Mouse (Mus musculus) spleen, adult 2 months (tissue): ENCODE measurements at regions not wholly inside any gene's neighbourhood (a gene's known extent, or its start where the extent isn't known, plus 50 kb on each side); places are given as distances from the start of the nearest gene placed in this dataset.

Source experiments
- DNase-seq, 2 experiments: peaks; one replicate each; pipeline versions ENCODE4 v3.0.0 to v3.0.0-alpha.2; 2012 to 2021; ENCODE audit warnings: low spot score in 2 of 2, low read depth in 1 of 2
- H3K27ac ChIP-seq: fragments of 200-500 bp; 2 replicates; pipeline ENCODE4 v1.5.1; 2012; ENCODE audit warnings: low read length, inconsistent platforms; ENCODE audit not compliant: insufficient read depth
- H3K27me3 ChIP-seq: fragments of 200-500 bp; 2 replicates; pipeline ENCODE4 v1.6.1; 2012; ENCODE audit warnings: mild to moderate bottlenecking, moderate library complexity, low read length, inconsistent platforms; ENCODE audit not compliant: control insufficient read depth, insufficient read depth
- H3K36me3 ChIP-seq: fragments of 200-500 bp; 2 replicates; pipeline ENCODE4 v1.6.1; 2012; ENCODE audit warnings: mild to moderate bottlenecking, low read length, inconsistent platforms; ENCODE audit not compliant: control insufficient read depth, insufficient read depth
- H3K4me1 ChIP-seq: fragments of 200-500 bp; 2 replicates; pipeline ENCODE4 v1.6.1; 2011; ENCODE audit warnings: inconsistent platforms; ENCODE audit not compliant: control insufficient read depth, insufficient read depth, insufficient read length
- H3K4me3 ChIP-seq: fragments of 200-500 bp; 2 replicates; pipeline ENCODE4 v1.5.1; 2011; ENCODE audit warnings: mild to moderate bottlenecking, inconsistent platforms; ENCODE audit not compliant: insufficient read depth, insufficient read length; ENCODE audit errors: extremely low read depth
- CTCF ChIP-seq: fragments of 200-500 bp; IDR thresholded peaks from 2 replicates; pipeline ENCODE4 v1.5.1; 2011; ENCODE audit warnings: mild to moderate bottlenecking, inconsistent platforms; ENCODE audit not compliant: insufficient read depth, insufficient read length, insufficient replicate concordance; ENCODE audit errors: extremely low read depth
- POLR2A ChIP-seq: fragments of 200-500 bp; IDR thresholded peaks from 2 replicates; pipeline ENCODE4 v1.6.1; 2011; ENCODE audit warnings: low read depth, low read length, inconsistent platforms
- WGBS: fragments of 180-500 bp; shearing (Covaris S2); methylation state at CpG from one replicate; pipeline ENCODE4 v1.1.7; 2018; 5-methylcytosine and 5-hydroxymethylcytosine counted together

DNA sequence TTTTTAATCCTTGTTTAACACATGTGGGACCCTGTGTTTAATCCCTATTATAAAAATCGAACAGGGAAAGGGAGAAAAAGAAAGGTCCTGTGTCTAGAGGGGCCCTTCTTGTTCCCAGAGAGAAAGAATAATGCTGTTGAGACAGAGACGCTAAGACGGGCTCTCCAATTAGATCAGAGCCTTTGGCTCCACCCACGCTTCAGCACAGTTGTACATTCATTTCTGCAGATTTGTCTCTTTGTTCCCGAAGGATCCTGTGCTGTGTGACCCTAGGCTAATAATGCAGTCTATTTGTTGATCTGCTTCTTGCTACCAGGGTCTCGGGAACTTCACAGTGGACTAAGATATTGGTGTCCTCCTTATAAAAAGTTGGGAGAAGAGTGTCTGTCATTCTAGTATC, 92.0 kb downstream of the Cdc5l start:
- no peak for DNase-seq
- H3K27ac ChIP-seq, result no peak overlapping the region
- H3K4me3 ChIP-seq, result no peak overlapping the region
- TF ChIP-seq POLR2A (no peak), CTCF (no peak)
- WGBS, result 82% methylated on average over 6 of the region's 6 CpGs
- H3K27me3 ChIP-seq, result no peaks in the 10 kb centered on the region
- no peaks in the 10 kb centered on the region for H3K36me3 ChIP-seq
- H3K4me1 ChIP-seq, result no peaks in the 10 kb centered on the region

DNA sequence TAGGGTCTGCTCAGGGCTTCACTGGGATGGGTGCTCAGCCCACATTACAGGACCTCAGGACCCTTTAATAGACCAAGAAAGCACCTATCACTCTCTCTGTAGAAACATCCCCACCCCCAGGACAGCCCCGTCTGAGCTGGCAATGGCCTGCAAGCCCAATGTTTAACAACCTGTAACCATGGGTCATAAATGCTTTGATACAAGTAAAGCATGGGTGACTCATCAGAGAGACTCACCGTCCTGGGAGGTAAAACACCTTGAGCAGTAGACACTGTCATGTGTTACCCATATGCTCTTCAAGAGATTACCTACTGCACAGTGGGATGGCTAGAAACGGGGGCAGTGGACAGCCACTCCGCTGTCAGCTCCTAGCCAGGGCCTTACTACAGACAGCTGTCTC, 92.7 kb downstream of the Cdc5l start:
- Histone ChIP-seq H3K4me1 (no peaks in the 10 kb centered on the region), H3K4me3 (no peak overlapping the region), H3K27me3 (no peaks in the 10 kb centered on the region), H3K36me3 (no peaks in the 10 kb centered on the region), H3K27ac (no peak overlapping the region)
- TF ChIP-seq CTCF, result no peak
- no peak for TF ChIP-seq POLR2A
- no peak for DNase-seq
- 93% methylated on average over 4 of the region's 4 CpGs for WGBS

DNA sequence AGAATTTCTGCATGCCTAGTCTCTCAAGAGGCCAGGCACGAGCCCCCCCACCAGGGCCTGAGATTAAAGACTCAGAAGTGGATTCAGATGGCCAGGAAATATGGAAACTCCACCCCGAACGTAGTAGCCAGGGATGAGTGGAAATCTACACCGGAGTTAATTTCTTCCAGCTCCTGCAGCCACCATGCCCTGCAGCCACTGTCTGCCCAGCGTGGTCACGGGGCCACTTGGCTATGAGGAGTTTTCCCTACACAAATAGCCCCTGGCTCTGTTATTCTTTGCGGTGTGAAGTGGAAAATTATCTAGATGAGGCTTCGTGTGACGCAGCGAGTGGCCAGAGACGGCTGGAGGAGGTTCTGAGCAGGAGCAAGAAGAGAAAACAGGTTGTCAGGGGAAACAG, 94.3 kb downstream of the Cdc5l start:
- H3K4me3 ChIP-seq, result no peak overlapping the region
- WGBS, result 90% methylated on average over 11 of the region's 11 CpGs
- no peaks in the 10 kb centered on the region for H3K4me1 ChIP-seq
- H3K27me3 ChIP-seq, result no peaks in the 10 kb centered on the region
- DNase-seq, result no peak
- TF ChIP-seq CTCF, result no peak
- no peak for TF ChIP-seq POLR2A
- no peak overlapping the region for H3K27ac ChIP-seq
- H3K36me3 ChIP-seq, result no peaks in the 10 kb centered on the region

DNA sequence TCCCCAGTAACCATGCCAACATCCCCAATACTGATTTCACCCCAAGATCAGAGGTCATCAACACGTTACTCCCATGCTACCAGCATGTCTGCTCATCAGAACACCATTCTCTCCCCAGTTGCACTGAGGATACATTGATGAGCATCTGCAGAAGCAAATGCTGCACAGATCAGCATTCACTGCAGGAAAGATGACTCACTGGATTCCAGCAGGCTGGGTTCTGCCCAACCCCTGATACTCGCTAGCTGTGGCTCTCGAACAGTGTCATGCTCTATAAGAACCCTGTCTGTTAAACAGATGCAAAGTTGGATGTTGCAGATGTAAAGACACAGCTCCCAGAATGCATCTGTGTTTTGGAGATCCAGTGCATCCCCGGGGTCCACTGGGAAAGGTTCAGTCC, 95.5 kb downstream of the Cdc5l start:
- H3K4me1 ChIP-seq, result no peaks in the 10 kb centered on the region
- H3K4me3 ChIP-seq, result no peak overlapping the region
- no peak overlapping the region for H3K27ac ChIP-seq
- H3K27me3 ChIP-seq, result no peaks in the 10 kb centered on the region
- WGBS, result 85% methylated on average over 4 of the region's 4 CpGs
- TF ChIP-seq CTCF (no peak), POLR2A (no peak)
- H3K36me3 ChIP-seq, result no peaks in the 10 kb centered on the region
- DNase-seq, result no peak

DNA sequence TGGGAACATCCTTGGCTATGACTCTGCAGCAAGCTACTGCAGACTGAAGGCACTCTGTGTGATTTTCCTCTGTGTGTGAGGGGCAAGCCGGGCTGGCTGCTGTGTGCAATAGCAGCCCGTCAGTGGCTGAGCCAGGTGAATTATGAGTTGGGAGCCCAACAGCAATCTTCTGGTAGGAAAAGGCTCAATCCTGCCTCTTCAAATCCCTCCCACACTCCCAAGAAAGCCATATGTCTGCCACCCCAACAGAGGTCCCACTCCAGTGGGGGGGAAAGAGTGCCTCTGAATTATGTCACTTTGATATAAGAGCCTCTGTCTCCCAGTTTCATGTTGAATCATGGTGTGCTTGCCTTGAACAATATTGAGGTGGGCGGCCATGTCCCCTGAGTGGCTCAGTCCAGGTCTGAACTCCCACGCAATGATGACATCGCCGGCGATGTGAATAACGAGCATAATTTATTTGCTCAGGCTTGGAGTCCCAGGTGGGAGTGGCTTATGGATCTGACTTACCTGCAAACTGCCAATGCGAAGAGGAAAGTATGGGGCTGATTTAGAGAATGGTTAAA, 97.9 kb downstream of the Cdc5l start:
- 93% methylated on average over 9 of the region's 9 CpGs for WGBS
- no peak for DNase-seq

DNA sequence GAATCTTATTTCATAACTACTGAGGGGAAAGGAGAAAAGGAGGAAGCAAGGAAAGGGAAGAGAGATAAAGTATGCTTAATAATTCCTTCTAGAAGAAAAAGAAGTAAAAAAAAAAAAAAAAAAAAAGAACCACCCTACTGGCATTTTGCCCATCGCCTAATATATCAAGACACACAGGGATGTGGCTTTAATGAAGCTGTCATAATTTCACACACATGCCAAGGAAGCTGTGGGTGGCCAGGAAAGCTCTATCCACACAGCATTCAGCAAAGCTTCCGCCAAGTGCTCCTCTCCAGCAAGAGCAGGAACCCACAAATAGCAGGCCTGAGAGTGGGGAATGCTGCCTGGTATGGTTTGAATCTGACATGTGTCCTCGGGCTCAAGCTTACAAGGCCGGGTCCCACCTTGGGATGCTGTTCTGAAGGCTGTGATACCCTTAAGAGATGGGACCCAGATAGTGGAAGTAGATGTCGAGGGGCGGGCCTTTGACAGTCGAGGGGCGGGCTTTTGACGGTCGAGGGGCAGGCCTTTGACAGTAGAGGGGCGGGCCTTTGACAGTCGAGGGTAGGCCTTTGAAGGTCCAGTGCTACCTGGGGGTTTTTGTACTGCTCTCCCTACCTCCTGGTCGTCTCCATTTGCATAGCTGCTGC, 98.7 kb downstream of the Cdc5l start:
- no peak overlapping the region for H3K27ac ChIP-seq
- no peaks in the 10 kb centered on the region for H3K4me1 ChIP-seq
- H3K36me3 ChIP-seq, result no peaks in the 10 kb centered on the region
- no peak for TF ChIP-seq CTCF
- TF ChIP-seq POLR2A, result no peak
- H3K27me3 ChIP-seq, result no peaks in the 10 kb centered on the region
- WGBS, result 46% methylated on average over 13 of the region's 13 CpGs
- no peak for DNase-seq
- H3K4me3 ChIP-seq, result no peak overlapping the region

More for the DNA sequence above, 97.9 kb downstream of the Cdc5l start:
- Histone ChIP-seq H3K36me3 (no peaks in the 10 kb centered on the region), H3K4me3 (no peak overlapping the region), H3K27ac (no peak overlapping the region), H3K4me1 (no peaks in the 10 kb centered on the region), H3K27me3 (no peaks in the 10 kb centered on the region)
- TF ChIP-seq POLR2A (no peak), CTCF (no peak)

DNA sequence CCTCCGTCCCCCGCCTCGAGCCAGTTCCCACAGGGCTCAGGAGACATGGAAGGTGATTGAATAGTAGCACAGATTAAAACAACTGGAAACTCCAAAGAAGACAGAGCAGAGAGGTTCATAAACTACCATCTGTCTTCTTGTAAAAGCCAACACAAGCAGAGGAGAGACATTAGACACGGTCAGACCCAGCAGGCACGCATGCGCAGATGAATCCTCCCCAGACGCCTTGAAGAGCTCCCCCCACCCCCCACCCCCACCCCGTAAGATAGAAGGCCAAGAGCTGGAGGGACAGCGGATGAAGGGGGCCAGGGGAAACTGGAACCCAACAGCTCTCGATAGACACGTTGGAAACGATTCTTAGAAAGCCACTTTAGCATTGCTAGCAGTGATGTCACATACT, 101.2 kb downstream of the Cdc5l start:
- DNase-seq, result no peak
- Histone ChIP-seq H3K27ac (no peak overlapping the region), H3K4me3 (no peak overlapping the region), H3K36me3 (no peaks in the 10 kb centered on the region), H3K4me1 (no peaks in the 10 kb centered on the region), H3K27me3 (no peaks in the 10 kb centered on the region)
- no peak for TF ChIP-seq CTCF
- no peak for TF ChIP-seq POLR2A
- 80% methylated on average over 12 of the region's 12 CpGs for WGBS
